13 mouse cellular contexts compared by ENCODE assay signal in the genomic region with DNA sequence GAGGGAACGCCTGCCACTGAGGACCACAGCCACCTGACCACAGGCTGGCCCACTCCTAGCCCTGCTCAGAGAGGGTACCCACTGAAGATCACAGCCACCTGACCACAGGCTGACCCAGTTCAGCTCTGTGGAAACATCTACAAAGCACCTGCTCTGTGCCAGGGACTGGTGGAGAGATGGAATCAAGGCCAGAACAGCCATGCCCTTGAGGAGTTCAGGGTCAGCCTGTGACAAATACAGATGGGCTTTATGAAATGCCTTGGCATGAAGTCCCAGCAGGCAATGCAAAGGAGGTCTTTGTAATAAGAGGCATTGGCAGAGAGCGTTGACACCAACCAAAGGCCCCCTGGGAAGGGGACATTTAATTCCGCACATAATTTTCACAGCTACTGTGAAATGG.
"Had no signal": no experiment of that assay in that cellular context is flagged by ENCODE, and none has a peak within 500 bp of the region (broad histone marks: within the 10 kb centered on the region; RNA-seq: fewer than 3 reads in every experiment).

No protein-coding gene starts in this region.

- H3K4me3 ChIP-seq: limb, embryonic 12.5 days; midbrain, embryonic 12.5 days; neural tube, embryonic 13.5 days had no signal

- H3K27me3 ChIP-seq: limb, embryonic 12.5 days; neural tube, embryonic 13.5 days had no signal

- H3K9ac ChIP-seq: limb, embryonic 12.5 days; liver, embryonic 14.5 days; midbrain, embryonic 12.5 days; neural tube, embryonic 13.5 days had no signal

- H3K9me3 ChIP-seq: limb, embryonic 12.5 days; midbrain, embryonic 12.5 days; neural tube, embryonic 13.5 days had no signal

- H3K36me3 ChIP-seq: limb, embryonic 12.5 days; midbrain, embryonic 12.5 days; neural tube, embryonic 13.5 days had no signal

- DNase-seq: layer of hippocampus, adult 9-11 months; layer of hippocampus, postnatal 36 days; lung, adult 18-20 months; retina, postnatal 1 day; right cerebral cortex, postnatal 4 days; spleen, adult 18-20 months; thymus, adult 18-20 months; thymus, postnatal 14 days had no signal

- ATAC-seq: midbrain, embryonic 16.5 days had no signal

- H3K27ac ChIP-seq: limb, embryonic 12.5 days; liver, embryonic 14.5 days; midbrain, embryonic 12.5 days; neural tube, embryonic 13.5 days had no signal

- H3K4me2 ChIP-seq: limb, embryonic 12.5 days; midbrain, embryonic 12.5 days; neural tube, embryonic 13.5 days had no signal
